Mouse (Mus musculus) bone marrow macrophage, adult 2 months (primary cell): ENCODE results near the gene Casp3.

Source experiments
- CTCF ChIP-seq: IDR thresholded peaks from 2 replicates; pipeline ENCODE4 v1.5.1; 2012; ENCODE audit warnings: low read depth, mild to moderate bottlenecking, low read length, moderate library complexity
- POLR2A ChIP-seq: IDR thresholded peaks from 2 replicates; pipeline ENCODE4 v1.6.1; 2012; ENCODE audit warnings: mild to moderate bottlenecking, low read depth, low read length, borderline replicate concordance

- TF ChIP-seq POLR2A, result no peak
- TF ChIP-seq CTCF, result no peak
Measured at GRCm38 (mm10) chr8:46617690-46618620, 864 bp downstream of the Casp3 start.
